Mouse (Mus musculus) lung, postnatal 0 days (tissue): Measurements from ENCODE around the gene B130006D01Rik. TPM values are rescaled to one million over a fixed set of nuclear protein-coding genes. Genes with fewer than 3 reads are reported as not detected.

Source experiments
- ATAC-seq: fragments of 200-750 bp; cut with Nextera tagmentation; 2 replicates; pipeline ENCODE4 v1.8.0; 2017; ENCODE audit warnings: moderate library complexity
- DNase-seq: peaks from one replicate; pipeline ENCODE4 v3.0.0-alpha.2; 2016; ENCODE audit warnings: low spot score
- H3K27ac ChIP-seq: fragments of 300-500 bp; sonication (generic); 2 replicates; pipeline ENCODE4 v1.5.1; 2014; ENCODE audit warnings: antibody characterized with exemption, mild to moderate bottlenecking, low read length, mixed read lengths
- H3K27me3 ChIP-seq: fragments of 300-500 bp; sonication (generic); replicated peaks from 2 replicates; pipeline ENCODE4 v1.6.1; 2014; ENCODE audit warnings: low read length, mixed read lengths; ENCODE audit not compliant: insufficient read depth
- H3K36me3 ChIP-seq: fragments of 300-500 bp; sonication (generic); 2 replicates; pipeline ENCODE4 v1.6.1; 2014; ENCODE audit warnings: low read length, mixed read lengths; ENCODE audit not compliant: insufficient read depth
- H3K4me1 ChIP-seq: fragments of 300-500 bp; sonication (generic); 2 replicates; pipeline ENCODE4 v1.6.1; 2014; ENCODE audit warnings: antibody characterized with exemption, low read depth, low read length, mixed read lengths; ENCODE audit not compliant: insufficient read depth
- H3K4me2 ChIP-seq: fragments of 300-500 bp; sonication (generic); replicated peaks from 2 replicates; pipeline ENCODE4 v1.6.1; 2014; ENCODE audit warnings: low read depth, mild to moderate bottlenecking, low read length, moderate library complexity, mixed read lengths
- H3K4me3 ChIP-seq: fragments of 300-500 bp; sonication (generic); 2 replicates; pipeline ENCODE4 v1.5.1; 2014; ENCODE audit warnings: low read depth, low read length
- H3K9ac ChIP-seq: fragments of 300-500 bp; sonication (generic); replicated peaks from 2 replicates; pipeline ENCODE4 v1.6.1; 2014; ENCODE audit warnings: low read depth, mild to moderate bottlenecking
- H3K9me3 ChIP-seq: fragments of 300-500 bp; sonication (generic); 2 replicates; pipeline ENCODE4 v1.6.1; 2016; ENCODE audit warnings: low read length, mixed read lengths
- CTCF ChIP-seq: IDR thresholded peaks from 2 replicates; pipeline ENCODE4 v1.5.1; 2016; ENCODE audit warnings: antibody characterized with exemption, mild to moderate bottlenecking
- EP300 ChIP-seq: IDR thresholded peaks from 2 replicates; pipeline ENCODE4 v1.6.1; 2016; ENCODE audit warnings: antibody characterized with exemption, mild to moderate bottlenecking, control low read depth
- WGBS: fragments of 180-500 bp; shearing (Covaris S2); extraction: QIAGEN DNeasy Blood & Tissue Kit; methylation state at CpG from one replicate; pipeline ENCODE4 v1.1.7; 2014; 5-methylcytosine and 5-hydroxymethylcytosine counted together
- polyA plus RNA-seq: library from polyadenylated mRNA; unstranded; fragments of >200 nt; fragmentation: Nextera tagmentation; extraction: Ambion mirVana; gene quantifications from 2 replicates; pipeline ENCODE4 v1.2.1, GENCODE M21; 2015

B130006D01Rik gene
- polyA plus RNA-seq, 1 experiment from 2014 or later: 0.42 TPM

DNA sequence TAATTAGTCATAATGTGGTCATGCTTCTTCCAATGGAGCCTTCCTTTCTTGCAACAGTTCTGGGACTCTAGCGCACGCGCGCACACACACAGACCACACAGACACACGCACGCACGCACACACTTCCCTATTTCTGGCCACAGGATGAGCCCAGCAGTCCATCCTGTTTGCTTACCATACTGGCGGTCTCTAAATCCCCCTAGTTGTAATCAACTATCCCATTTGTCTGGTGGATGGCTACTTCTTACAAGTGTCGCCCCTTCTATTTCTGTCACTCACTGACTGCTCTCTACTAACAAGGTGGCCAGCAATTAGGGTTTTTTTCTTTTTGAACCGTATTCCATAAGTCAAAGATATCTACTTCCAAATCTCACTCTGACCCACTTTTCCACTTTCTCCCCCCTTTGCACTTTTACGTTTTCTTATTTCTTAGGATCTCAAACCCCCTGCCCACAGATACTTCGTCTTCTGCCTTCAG, 11.3 kb upstream of the B130006D01Rik start:
- peak overlapping the region; percentile 89 for H3K9ac ChIP-seq
- DNase-seq: peak; percentile 72
- H3K4me2 ChIP-seq: peak overlapping the region; percentile 91
- no peaks in the 10 kb centered on the region for H3K9me3 ChIP-seq
- peak; percentile 22 for ATAC-seq
- H3K27ac ChIP-seq: peak overlapping the region; percentile 98
- no peaks in the 10 kb centered on the region for H3K36me3 ChIP-seq
- 12% methylated on average over 12 of the region's 12 CpGs for WGBS
- no peaks in the 10 kb centered on the region for H3K27me3 ChIP-seq
- TF ChIP-seq EP300 (no peak), CTCF (no peak)
- peak overlapping the region; percentile 84 for H3K4me3 ChIP-seq
- H3K4me1 ChIP-seq: peaks cover 12% of the 10 kb centered on the region; the same call in 1 of the 2 replicates

DNA sequence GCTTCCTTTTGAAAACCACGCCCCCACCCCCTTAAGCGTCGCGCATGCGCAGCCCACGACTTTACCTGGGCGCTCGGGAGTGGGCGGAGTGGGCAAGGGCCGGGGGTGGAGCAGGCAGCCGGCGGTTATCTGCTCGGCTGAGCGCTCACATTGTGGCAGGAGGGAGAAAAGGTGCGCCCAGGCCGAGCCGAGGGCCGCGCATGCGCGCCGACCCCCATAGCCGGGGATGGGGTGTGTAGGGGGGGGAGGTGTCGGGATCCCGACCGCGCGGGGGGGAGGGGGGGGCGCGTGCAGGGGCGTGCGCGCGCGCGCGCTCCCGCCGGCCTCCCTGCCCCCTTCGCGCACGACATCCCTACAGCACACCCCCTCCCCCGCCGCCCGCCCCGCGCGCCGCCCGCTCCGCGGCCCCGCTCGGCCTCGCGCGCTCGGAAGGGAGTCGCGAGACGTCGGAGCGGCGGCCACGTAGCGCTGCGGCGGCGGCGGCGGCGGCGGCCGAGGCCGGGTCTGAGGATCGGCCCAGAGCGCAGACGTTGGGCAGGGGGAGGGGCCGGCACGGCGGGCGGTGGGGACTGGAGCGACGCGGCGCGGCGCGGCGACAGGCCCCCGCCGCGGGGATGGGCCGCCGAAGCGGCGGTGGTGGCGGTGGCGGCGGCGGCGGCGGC, 10.7 kb upstream of the B130006D01Rik start, which contains the start of gene Zfp652:
Zfp652 (plus strand) TSS at position 111 of the 662 bp plus-strand sequence.
- TF ChIP-seq CTCF: no peak
- no peak for TF ChIP-seq EP300
- DNase-seq (peak; percentile 96), ATAC-seq (peak; percentile 90)
- Histone ChIP-seq H3K4me1 (peaks cover 12% of the 10 kb centered on the region; the same call in 1 of the 2 replicates), H3K9me3 (no peaks in the 10 kb centered on the region), H3K27me3 (no peaks in the 10 kb centered on the region), H3K4me3 (peak within 1 kb of the TSS; percentile 84), H3K9ac (peak within 1 kb of the TSS; percentile 89), H3K4me2 (peak within 1 kb of the TSS; percentile 91), H3K27ac (peak within 1 kb of the TSS; percentile 98), H3K36me3 (no peaks in the 10 kb centered on the region)
- 0% methylated on average over 18 of the region's 103 CpGs for WGBS

DNA sequence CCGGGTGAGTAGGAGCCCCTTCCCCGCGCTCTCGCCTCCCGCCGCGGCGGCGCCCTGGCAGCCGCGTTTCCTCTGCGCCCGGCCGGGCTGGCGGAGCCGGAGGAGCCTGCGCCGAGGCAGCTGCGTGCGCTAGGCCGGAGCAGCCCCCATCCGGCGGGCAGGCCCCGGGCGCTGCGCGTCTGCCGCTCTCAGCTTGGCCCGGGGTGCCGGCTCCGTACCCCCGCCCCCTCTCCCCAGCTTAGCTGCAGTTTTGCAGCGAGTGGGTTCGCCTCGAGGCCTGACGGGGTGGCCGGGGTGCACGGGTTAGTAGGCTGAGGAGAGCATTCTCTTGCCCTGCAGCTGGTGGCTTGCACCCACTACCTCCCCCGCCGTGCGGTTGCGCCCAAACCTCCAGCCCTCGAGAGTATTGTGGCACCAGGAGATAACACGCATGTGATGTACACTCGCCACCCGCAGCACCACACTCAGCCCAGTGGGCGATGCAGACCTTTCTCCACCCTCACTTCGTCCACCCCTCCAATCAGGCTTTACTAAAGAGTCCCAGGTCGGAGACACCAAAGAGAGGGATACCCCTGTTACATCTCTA, 10.1 kb upstream of the B130006D01Rik start:
- peak; percentile 61 for DNase-seq
- TF ChIP-seq EP300: no peak
- peak; percentile 62 for ATAC-seq
- Histone ChIP-seq H3K4me1 (peaks cover 12% of the 10 kb centered on the region; the same call in 1 of the 2 replicates), H3K36me3 (no peaks in the 10 kb centered on the region), H3K4me3 (peak overlapping the region; percentile 84), H3K9me3 (no peaks in the 10 kb centered on the region), H3K4me2 (peak overlapping the region; percentile 91), H3K27me3 (no peaks in the 10 kb centered on the region), H3K27ac (peak overlapping the region; percentile 98), H3K9ac (peak overlapping the region; percentile 89)
- WGBS: under 1% methylated on average over 12 of the region's 49 CpGs

DNA sequence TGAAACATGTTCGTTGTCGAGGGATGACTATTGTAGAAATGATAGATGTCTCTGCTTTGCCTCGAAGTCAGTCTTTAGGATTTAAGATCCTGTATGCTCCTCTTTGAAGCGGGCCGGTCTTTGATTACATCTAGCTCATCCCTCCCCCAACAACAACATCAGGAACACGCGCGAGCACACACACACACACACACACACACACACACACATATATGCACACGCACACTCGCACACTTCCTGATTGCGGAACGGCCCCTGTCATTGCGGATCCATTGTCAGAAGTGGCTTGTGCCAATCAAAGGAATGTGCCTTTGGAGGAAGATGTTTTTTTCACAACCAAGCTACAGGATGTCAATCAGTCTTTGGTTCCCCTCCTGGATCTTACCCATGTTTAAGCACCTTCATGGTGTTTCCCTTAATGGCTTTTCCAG, 9.6 kb upstream of the B130006D01Rik start:
- H3K4me2 ChIP-seq: peak overlapping the region; percentile 91
- DNase-seq (peak; percentile 65), ATAC-seq (no peak)
- peak overlapping the region; percentile 89 for H3K9ac ChIP-seq
- no peaks in the 10 kb centered on the region for H3K27me3 ChIP-seq
- no peaks in the 10 kb centered on the region for H3K36me3 ChIP-seq
- WGBS: 0% methylated on average over 13 of the region's 13 CpGs
- H3K4me3 ChIP-seq: peak overlapping the region; percentile 84
- peaks cover 12% of the 10 kb centered on the region; the same call in 1 of the 2 replicates for H3K4me1 ChIP-seq
- no peak for TF ChIP-seq EP300
- H3K9me3 ChIP-seq: no peaks in the 10 kb centered on the region
- peak overlapping the region; percentile 98 for H3K27ac ChIP-seq

DNA sequence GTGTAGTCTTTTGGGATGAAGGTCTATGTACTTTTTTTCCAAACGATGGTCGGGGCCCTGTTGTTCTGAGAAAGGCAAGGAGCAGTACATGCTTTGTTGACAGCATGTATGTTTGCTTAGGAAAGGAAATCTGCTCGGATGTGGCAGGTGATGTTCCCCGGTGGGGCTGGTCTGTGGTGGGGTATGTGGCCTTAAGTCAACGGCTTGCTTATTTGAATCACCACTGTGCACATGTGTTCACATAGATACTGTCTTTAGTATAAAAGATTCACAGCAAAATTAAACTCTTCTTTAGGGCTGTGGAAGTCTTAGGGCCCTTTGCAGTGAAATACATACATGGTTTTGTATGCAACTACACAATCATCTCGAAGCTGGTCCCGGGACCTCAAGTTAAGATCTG, 9.0 kb upstream of the B130006D01Rik start:
- Histone ChIP-seq H3K4me1 (peaks cover 12% of the 10 kb centered on the region; the same call in 1 of the 2 replicates), H3K9me3 (no peaks in the 10 kb centered on the region), H3K27me3 (no peaks in the 10 kb centered on the region), H3K36me3 (no peaks in the 10 kb centered on the region), H3K4me2 (peak overlapping the region; percentile 91), H3K4me3 (peak overlapping the region; percentile 84), H3K27ac (no peak overlapping the region), H3K9ac (peak overlapping the region; percentile 89; the same call in 1 of the 2 replicates)
- DNase-seq (no peak), ATAC-seq (no peak)
- TF ChIP-seq EP300: no peak
- no peak for TF ChIP-seq CTCF
- 16% methylated on average over 7 of the region's 7 CpGs for WGBS

DNA sequence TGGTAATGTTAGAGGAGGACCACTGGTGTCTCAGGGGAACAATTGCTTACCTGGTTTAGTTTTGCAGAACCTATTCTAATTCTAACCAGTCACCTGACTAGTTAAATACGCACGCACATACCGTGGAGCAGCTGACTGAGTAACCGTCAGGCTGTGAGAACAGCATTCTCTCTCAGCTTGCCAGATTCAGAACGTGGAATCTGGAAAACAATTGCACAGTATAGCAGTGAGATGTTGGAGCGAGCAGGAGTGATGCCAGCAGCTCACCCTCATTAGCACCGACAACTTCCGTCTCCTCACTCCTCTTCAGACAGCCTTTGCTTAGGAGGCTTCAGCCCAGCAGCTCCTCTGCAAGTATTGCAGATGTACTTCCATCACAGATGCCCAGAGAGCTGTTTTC, 7.3 kb upstream of the B130006D01Rik start:
- H3K4me2 ChIP-seq: no peak overlapping the region
- H3K4me3 ChIP-seq: no peak overlapping the region
- WGBS: 50% methylated on average over 8 of the region's 8 CpGs
- H3K27ac ChIP-seq: no peak overlapping the region
- peaks cover 12% of the 10 kb centered on the region; the same call in 1 of the 2 replicates for H3K4me1 ChIP-seq
- DNase-seq (no peak), ATAC-seq (no peak)
- H3K9ac ChIP-seq: no peak overlapping the region
- H3K27me3 ChIP-seq: no peaks in the 10 kb centered on the region
- no peaks in the 10 kb centered on the region for H3K36me3 ChIP-seq
- no peaks in the 10 kb centered on the region for H3K9me3 ChIP-seq
- no peak for TF ChIP-seq EP300
- TF ChIP-seq CTCF: no peak
